Mouse (Mus musculus): ENCODE measurements at regions not wholly inside any gene's neighbourhood (a gene's known extent, or its start where the extent isn't known, plus 50 kb on each side); places are given as distances from the start of the nearest gene placed in this dataset.
"Not testable (repeated sequence)": the region's sequence is repeated elsewhere in the genome, so short reads cannot be mapped to it uniquely, and the experiment has no call there.

DNA sequence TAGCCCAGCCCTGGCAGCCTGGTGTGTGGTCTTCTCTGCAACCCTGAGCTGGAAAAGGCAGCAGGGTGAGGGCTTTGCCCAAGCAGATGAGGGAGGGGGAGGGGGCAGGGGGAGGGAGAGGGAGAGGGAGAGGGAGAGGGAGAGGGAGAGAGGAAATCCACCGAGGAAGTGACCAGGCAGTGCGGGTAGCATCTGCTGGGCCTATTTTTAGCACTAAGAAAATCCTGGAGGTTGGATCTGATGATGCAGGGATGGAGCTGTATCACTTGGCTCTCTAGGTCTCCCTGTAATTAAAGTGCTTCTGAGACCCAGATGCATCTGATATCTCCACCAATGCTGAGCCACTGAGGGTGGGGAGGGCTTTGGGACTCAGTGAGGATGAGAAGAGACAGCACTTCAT lies 61.2 kb upstream of the Atxn1 start:
- Histone ChIP-seq H3K9ac (no peak overlapping the region), H3K4me2 (no peak overlapping the region), H3K4me3 (replicated peaks) (no peak overlapping the region), H3K27ac (replicated peaks) (no peak overlapping the region), H3K4me1 (replicated peaks) (no peaks in the 10 kb centered on the region), H3K36me3 (replicated peaks) (no peaks in the 10 kb centered on the region), H3K9me3 (replicated peaks) (no peaks in the 10 kb centered on the region), H3K27me3 (no peaks in the 10 kb centered on the region)
- no peak for ATAC-seq (ENCODE audit: insufficient read depth)
- WGBS (ENCODE audit: insufficient replicate concordance), result 20% methylated on average over 2 of the region's 2 CpGs

DNA sequence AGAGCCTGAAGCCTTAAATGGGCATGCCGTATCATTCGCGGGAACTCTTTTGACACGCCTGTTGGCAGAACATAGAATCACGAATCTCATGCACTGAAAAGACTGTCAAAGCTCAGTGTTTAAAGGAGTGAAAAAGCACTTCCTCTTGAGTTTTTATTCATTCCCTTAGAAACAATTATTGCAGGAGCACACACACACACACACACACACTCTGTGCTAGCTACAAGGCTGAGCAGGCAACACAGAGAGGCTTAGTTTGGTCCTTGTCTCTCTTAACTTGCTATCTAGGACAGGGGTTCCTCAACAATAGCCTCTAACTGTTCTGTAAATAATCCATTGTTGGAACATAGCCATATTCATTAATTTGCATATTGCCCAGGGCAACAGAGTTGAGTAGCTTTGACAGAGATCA lies 58.8 kb upstream of the Atxn1 start:
- WGBS (ENCODE audit: insufficient replicate concordance), result 64% methylated on average over 5 of the region's 5 CpGs
- peaks cover 11% of the 10 kb centered on the region for H3K4me1 ChIP-seq (replicated peaks)
- H3K9me3 ChIP-seq (replicated peaks), result no peaks in the 10 kb centered on the region
- H3K4me3 ChIP-seq (replicated peaks), result no peak overlapping the region
- no peak overlapping the region for H3K4me2 ChIP-seq
- ATAC-seq (ENCODE audit: insufficient read depth), result no peak
- H3K27ac ChIP-seq (replicated peaks), result no peak overlapping the region
- no peaks in the 10 kb centered on the region for H3K27me3 ChIP-seq
- H3K9ac ChIP-seq, result no peak overlapping the region
- H3K36me3 ChIP-seq (replicated peaks), result no peaks in the 10 kb centered on the region

- Histone ChIP-seq H3K4me2 (no peak overlapping the region), H3K9ac (no peak overlapping the region), H3K4me3 (replicated peaks) (no peak overlapping the region), H3K27me3 (no peaks in the 10 kb centered on the region), H3K9me3 (replicated peaks) (no peaks in the 10 kb centered on the region), H3K4me1 (replicated peaks) (peaks cover 11% of the 10 kb centered on the region), H3K27ac (replicated peaks) (no peak overlapping the region), H3K36me3 (replicated peaks) (no peaks in the 10 kb centered on the region)
- no peak for ATAC-seq (ENCODE audit: insufficient read depth)
- 34% methylated on average over 5 of the region's 5 CpGs for WGBS (ENCODE audit: insufficient replicate concordance)
Observed at GRCm38 (mm10) chr13:46023187-46023586, 58.4 kb upstream of the Atxn1 start.

DNA sequence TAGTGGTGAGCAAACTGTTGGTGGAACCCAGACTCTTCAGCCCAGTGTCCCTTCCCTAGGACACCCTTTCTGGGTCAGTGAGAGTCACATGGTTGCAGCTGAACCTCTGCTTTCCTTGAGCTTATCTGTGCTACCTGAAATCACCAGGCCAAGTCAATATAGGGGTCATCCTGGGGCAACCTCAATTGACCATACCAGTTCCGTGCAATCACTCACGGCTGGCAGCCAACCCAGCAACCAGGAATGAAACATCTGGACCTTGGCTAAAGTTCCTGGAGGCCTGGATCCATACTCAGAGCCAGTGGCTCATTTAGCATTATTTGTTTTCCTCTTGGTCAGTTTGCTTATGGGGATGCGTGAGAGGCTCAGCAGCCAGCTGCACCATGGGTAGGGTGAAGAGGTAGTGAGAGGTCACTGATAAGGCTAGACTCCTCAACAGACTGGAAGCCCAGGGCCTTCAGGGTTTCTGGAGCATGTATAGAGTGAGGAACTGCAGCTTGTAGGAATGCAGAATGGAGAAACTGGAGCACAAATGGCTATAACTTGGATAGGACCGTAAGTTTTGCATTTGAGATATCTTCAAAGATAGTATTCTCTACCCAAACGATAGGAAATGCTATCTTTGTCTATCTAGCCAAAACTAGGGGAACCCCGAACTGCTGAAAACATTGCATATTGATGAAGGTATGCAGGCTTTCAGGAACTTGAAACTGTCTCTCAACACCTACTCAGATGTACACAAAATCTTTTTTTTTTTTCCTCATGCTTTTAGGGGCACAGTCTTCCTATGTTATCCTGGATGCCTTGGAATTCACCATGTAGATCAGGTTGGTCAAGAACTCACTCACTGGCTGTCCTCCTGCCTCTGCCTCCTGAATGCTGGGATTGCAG lies 56.4 kb upstream of the Atxn1 start:
- Histone ChIP-seq H3K9ac (no peak overlapping the region), H3K9me3 (replicated peaks) (no peaks in the 10 kb centered on the region), H3K27me3 (no peaks in the 10 kb centered on the region), H3K4me3 (replicated peaks) (no peak overlapping the region), H3K36me3 (replicated peaks) (no peaks in the 10 kb centered on the region), H3K27ac (replicated peaks) (no peak overlapping the region), H3K4me1 (replicated peaks) (peaks cover 11% of the 10 kb centered on the region), H3K4me2 (no peak overlapping the region)
- peak; percentile 77 for ATAC-seq (ENCODE audit: insufficient read depth)
- 60% methylated on average over 6 of the region's 6 CpGs for WGBS (ENCODE audit: insufficient replicate concordance)

DNA sequence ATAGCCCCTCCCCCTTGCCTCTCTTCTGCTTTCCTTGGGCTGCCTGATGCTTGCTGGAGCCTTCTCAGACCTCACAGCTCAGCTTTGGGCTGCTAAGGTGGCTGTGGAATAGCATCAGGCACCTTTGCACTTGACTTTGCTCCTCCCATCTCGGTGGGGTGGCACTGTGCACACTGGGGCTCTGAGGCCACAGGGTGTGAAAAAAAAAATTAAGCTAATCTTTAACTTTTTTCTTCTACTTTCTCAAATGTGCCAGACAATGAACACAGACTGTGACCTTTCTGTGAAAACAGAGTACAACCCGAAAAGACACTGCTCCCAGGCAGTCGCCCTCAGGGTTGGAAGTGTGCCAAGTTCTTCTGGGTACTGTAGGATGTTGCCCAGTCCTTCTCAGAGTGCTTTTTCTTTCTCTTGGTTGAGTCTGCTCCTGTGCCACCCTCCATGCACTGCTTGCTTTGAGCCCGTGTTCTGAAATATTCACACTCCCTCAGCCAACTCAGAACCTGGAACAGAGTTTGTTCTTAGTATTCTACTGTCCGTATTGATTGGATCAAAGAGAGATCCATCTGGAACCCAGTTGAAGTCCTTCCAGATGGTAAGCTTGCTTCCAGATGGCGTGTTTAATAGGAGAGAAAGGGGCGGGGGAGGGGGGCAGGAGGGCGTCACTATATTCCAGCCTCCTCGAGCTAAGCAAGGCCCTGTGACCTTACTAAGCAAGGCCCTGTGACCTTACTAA lies 54.8 kb upstream of the Atxn1 start:
- H3K36me3 ChIP-seq (replicated peaks), result no peaks in the 10 kb centered on the region
- H3K9me3 ChIP-seq (replicated peaks), result no peaks in the 10 kb centered on the region
- peaks cover 11% of the 10 kb centered on the region for H3K4me1 ChIP-seq (replicated peaks)
- 0 out of 2 replicates have a peak overlapping the region, but pooled peaks have one; percentile 19 for H3K27ac ChIP-seq (replicated peaks)
- peak; percentile 52 for ATAC-seq (ENCODE audit: insufficient read depth)
- H3K9ac ChIP-seq, result no peak overlapping the region
- H3K4me3 ChIP-seq (replicated peaks), result no peak overlapping the region
- no peak overlapping the region for H3K4me2 ChIP-seq
- 53% methylated on average over 9 of the region's 9 CpGs for WGBS (ENCODE audit: insufficient replicate concordance)
- no peaks in the 10 kb centered on the region for H3K27me3 ChIP-seq

- no peaks in the 10 kb centered on the region for H3K36me3 ChIP-seq (replicated peaks)
- H3K4me3 ChIP-seq (replicated peaks), result no peak overlapping the region
- 64% methylated on average over 13 of the region's 13 CpGs for WGBS (ENCODE audit: insufficient replicate concordance)
- no peak for ATAC-seq (ENCODE audit: insufficient read depth)
- no peaks in the 10 kb centered on the region for H3K27me3 ChIP-seq
- no peaks in the 10 kb centered on the region for H3K9me3 ChIP-seq (replicated peaks)
- no peak overlapping the region for H3K4me2 ChIP-seq
- no peak overlapping the region for H3K27ac ChIP-seq (replicated peaks)
- H3K9ac ChIP-seq, result no peak overlapping the region
- H3K4me1 ChIP-seq (replicated peaks), result peaks cover 11% of the 10 kb centered on the region
Observed at GRCm38 (mm10) chr13:46018903-46019430, 54.2 kb upstream of the Atxn1 start.

- Histone ChIP-seq H3K9ac (no peak overlapping the region), H3K4me3 (replicated peaks) (no peak overlapping the region), H3K27me3 (no peaks in the 10 kb centered on the region), H3K9me3 (replicated peaks) (no peaks in the 10 kb centered on the region), H3K36me3 (replicated peaks) (no peaks in the 10 kb centered on the region), H3K4me1 (replicated peaks) (peaks cover 11% of the 10 kb centered on the region), H3K27ac (replicated peaks) (no peak overlapping the region), H3K4me2 (no peak overlapping the region)
- WGBS (ENCODE audit: insufficient replicate concordance), result 78% methylated on average over 5 of the region's 5 CpGs
- ATAC-seq (ENCODE audit: insufficient read depth), result no peak
Observed at GRCm38 (mm10) chr13:46017742-46018141, 52.9 kb upstream of the Atxn1 start.

- not testable (repeated sequence) for H3K9me3 ChIP-seq (replicated peaks); ATAC-seq (ENCODE audit: insufficient read depth); H3K27ac ChIP-seq (replicated peaks); H3K9ac ChIP-seq; H3K36me3 ChIP-seq (replicated peaks); H3K4me3 ChIP-seq (replicated peaks); H3K4me2 ChIP-seq; H3K27me3 ChIP-seq
- WGBS (ENCODE audit: insufficient replicate concordance), result 40% methylated on average over 2 of the region's 2 CpGs
- peaks cover 11% of the 10 kb centered on the region for H3K4me1 ChIP-seq (replicated peaks)
Observed at GRCm38 (mm10) chr13:46017011-46017410, 52.2 kb upstream of the Atxn1 start.

GRCm38 (mm10) chr13:46015231-46015630 lies 50.4 kb upstream of the Atxn1 start:
- peaks cover 6% of the 10 kb centered on the region for H3K27me3 ChIP-seq
- peaks cover 11% of the 10 kb centered on the region for H3K4me1 ChIP-seq (replicated peaks)
- H3K9ac ChIP-seq, result no peak overlapping the region
- H3K4me2 ChIP-seq, result no peak overlapping the region
- WGBS (ENCODE audit: insufficient replicate concordance), result 76% methylated on average over 7 of the region's 7 CpGs
- no peaks in the 10 kb centered on the region for H3K36me3 ChIP-seq (replicated peaks)
- no peaks in the 10 kb centered on the region for H3K9me3 ChIP-seq (replicated peaks)
- H3K4me3 ChIP-seq (replicated peaks), result no peak overlapping the region
- no peak overlapping the region for H3K27ac ChIP-seq (replicated peaks)
- no peak for ATAC-seq (ENCODE audit: insufficient read depth)

GRCm38 (mm10) chr13:46014637-46015036 lies 49.8 kb upstream of the Atxn1 start:
- peaks cover 5% of the 10 kb centered on the region; the same call in 1 of the 2 replicates for H3K4me1 ChIP-seq (replicated peaks)
- no peak for ATAC-seq (ENCODE audit: insufficient read depth)
- H3K27ac ChIP-seq (replicated peaks), result no peak overlapping the region
- no peak overlapping the region for H3K4me3 ChIP-seq (replicated peaks)
- H3K4me2 ChIP-seq, result no peak overlapping the region
- no peak overlapping the region for H3K9ac ChIP-seq
- 54% methylated on average over 2 of the region's 2 CpGs for WGBS (ENCODE audit: insufficient replicate concordance)
- H3K27me3 ChIP-seq, result peaks cover 12% of the 10 kb centered on the region
- H3K36me3 ChIP-seq (replicated peaks), result no peaks in the 10 kb centered on the region
- no peaks in the 10 kb centered on the region for H3K9me3 ChIP-seq (replicated peaks)
